Mouse (Mus musculus): ENCODE data around the gene Kpna6. TPM values are rescaled to one million over a fixed set of nuclear protein-coding genes. Genes with fewer than 3 reads are reported as not detected.
A peak's percentile ranks its signal among the peaks of the same experiment; 100 is the strongest.

Kpna6 gene
- polyA plus RNA-seq, 1 experiment from 2014 or later = 14.2 TPM

DNA sequence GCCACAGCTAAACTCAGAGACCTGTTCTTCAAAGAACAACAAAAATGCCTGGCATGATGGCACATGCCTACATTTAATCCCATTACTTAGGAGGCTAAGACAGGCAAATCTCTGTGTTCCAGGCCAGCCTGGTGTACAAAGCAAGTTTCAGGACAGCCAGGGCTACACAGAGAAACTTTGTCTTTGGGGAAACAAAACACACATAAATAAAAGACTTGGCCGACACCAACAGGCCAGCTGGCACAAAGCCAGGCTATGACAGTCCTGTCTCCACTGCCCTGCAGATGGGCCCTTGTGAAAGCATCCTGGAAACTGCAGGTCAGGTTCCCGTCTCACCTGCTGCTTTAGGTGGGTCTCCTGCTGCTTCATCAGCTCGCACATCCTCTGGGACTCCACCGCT lies 41.6 kb downstream of the Kpna6 start:
- H3K9ac ChIP-seq (ENCODE audit: low read length) = no peak overlapping the region
- ATAC-seq (ENCODE audit: insufficient number of reproducible peaks, insufficient read depth, low FRiP score, low read depth) = no peak
- 73% methylated on average over 4 of the region's 4 CpGs for WGBS
- no peaks in the 10 kb centered on the region for H3K4me1 ChIP-seq (ENCODE audit: control insufficient read depth in 2 of 2, insufficient read depth in 2 of 2, low read length in 2 of 2)
- no peak overlapping the region for H3K27ac ChIP-seq (replicated peaks in 1 of 2; ENCODE audit: control insufficient read depth in 1 of 2, insufficient read depth in 1 of 2, low read depth in 2 of 2, low read length in 2 of 2)
- H3K4me2 ChIP-seq (ENCODE audit: low read length) = no peak overlapping the region
- no peaks in the 10 kb centered on the region for H3K27me3 ChIP-seq (ENCODE audit: control insufficient read depth, insufficient read depth, low read length)
- no peaks in the 10 kb centered on the region for H3K9me3 ChIP-seq (ENCODE audit: control insufficient read depth, low read length)
- peaks cover 100% of the 10 kb centered on the region for H3K36me3 ChIP-seq (ENCODE audit: control insufficient read depth, insufficient read depth, low read length)
- H3K4me3 ChIP-seq (ENCODE audit: control insufficient read depth in 1 of 2, insufficient read depth in 1 of 2, low read depth in 1 of 2, low read length in 2 of 2) = no peak overlapping the region

DNA sequence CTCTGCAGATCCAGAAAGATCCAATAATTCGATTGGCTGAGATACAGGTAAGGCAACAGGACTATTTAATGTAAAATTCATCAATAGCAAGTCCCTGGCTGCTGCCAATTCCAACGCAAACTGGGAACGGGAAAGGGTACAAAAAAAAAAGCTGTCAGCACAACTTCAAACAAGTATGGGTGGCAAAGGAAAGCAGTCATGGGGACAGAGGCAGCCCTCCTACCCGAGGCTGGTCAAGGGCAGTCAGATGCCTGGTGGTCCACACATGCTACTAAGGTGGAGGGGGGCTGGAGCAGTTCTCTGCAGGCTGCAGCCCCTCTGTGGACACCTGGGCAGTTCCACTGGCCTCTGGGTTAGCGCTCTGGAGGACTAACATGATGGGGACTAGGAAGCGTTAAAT lies 46.5 kb downstream of the Kpna6 start:
- no peak overlapping the region for H3K4me3 ChIP-seq (ENCODE audit: control insufficient read depth in 1 of 2, insufficient read depth in 1 of 2, low read depth in 1 of 2, low read length in 2 of 2)
- H3K4me1 ChIP-seq (ENCODE audit: control insufficient read depth in 2 of 2, insufficient read depth in 2 of 2, low read length in 2 of 2) = peaks cover 19 to 24% of the 10 kb centered on the region in 2 experiments; a peak in 3 of 4 replicates
- H3K27ac ChIP-seq (replicated peaks in 1 of 2; ENCODE audit: control insufficient read depth in 1 of 2, insufficient read depth in 1 of 2, low read depth in 2 of 2, low read length in 2 of 2) = no peak overlapping the region
- H3K36me3 ChIP-seq (ENCODE audit: control insufficient read depth, insufficient read depth, low read length) = peaks cover 52% of the 10 kb centered on the region
- no peaks in the 10 kb centered on the region for H3K9me3 ChIP-seq (ENCODE audit: control insufficient read depth, low read length)
- 68% methylated on average over 6 of the region's 6 CpGs for WGBS
- H3K27me3 ChIP-seq (ENCODE audit: control insufficient read depth, insufficient read depth, low read length) = no peaks in the 10 kb centered on the region
- no peak overlapping the region for H3K9ac ChIP-seq (ENCODE audit: low read length)
- no peak for ATAC-seq (ENCODE audit: insufficient number of reproducible peaks, insufficient read depth, low FRiP score, low read depth)
- no peak overlapping the region for H3K4me2 ChIP-seq (ENCODE audit: low read length)

DNA sequence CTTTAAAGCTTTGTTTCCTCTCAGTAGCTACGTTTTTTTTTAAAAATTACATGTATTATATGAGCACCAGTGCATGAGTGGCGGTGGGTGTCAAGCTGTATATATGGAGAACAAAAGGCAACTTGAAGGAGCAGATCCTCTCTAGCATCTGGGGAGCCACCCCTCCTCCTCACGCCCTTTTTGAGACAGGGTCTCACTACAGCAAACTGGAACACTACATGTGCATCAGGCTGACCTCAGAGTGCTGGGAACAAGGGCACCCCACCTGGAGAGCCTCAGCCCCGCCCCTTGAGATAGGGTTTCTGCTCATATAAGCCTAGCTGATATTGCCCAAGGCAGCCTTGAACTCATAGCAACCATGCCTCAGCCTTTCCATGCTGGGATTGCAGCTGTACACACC lies 47.1 kb downstream of the Kpna6 start:
- no peak overlapping the region; a peak in 1 of 4 replicates for H3K27ac ChIP-seq (replicated peaks in 1 of 2; ENCODE audit: control insufficient read depth in 1 of 2, insufficient read depth in 1 of 2, low read depth in 2 of 2, low read length in 2 of 2)
- 46% methylated on average over 4 of the region's 4 CpGs for WGBS
- peak overlapping the region; percentile 81 for H3K4me2 ChIP-seq (ENCODE audit: low read length)
- H3K4me3 ChIP-seq (ENCODE audit: control insufficient read depth in 1 of 2, insufficient read depth in 1 of 2, low read depth in 1 of 2, low read length in 2 of 2) = no peak overlapping the region
- no peaks in the 10 kb centered on the region for H3K9me3 ChIP-seq (ENCODE audit: control insufficient read depth, low read length)
- H3K36me3 ChIP-seq (ENCODE audit: control insufficient read depth, insufficient read depth, low read length) = peaks cover 48% of the 10 kb centered on the region
- no peak for ATAC-seq (ENCODE audit: insufficient number of reproducible peaks, insufficient read depth, low FRiP score, low read depth)
- H3K27me3 ChIP-seq (ENCODE audit: control insufficient read depth, insufficient read depth, low read length) = no peaks in the 10 kb centered on the region
- H3K9ac ChIP-seq (ENCODE audit: low read length) = peak overlapping the region; percentile 78
- peaks cover 19 to 24% of the 10 kb centered on the region in 2 experiments; a peak in 3 of 4 replicates for H3K4me1 ChIP-seq (ENCODE audit: control insufficient read depth in 2 of 2, insufficient read depth in 2 of 2, low read length in 2 of 2)

DNA sequence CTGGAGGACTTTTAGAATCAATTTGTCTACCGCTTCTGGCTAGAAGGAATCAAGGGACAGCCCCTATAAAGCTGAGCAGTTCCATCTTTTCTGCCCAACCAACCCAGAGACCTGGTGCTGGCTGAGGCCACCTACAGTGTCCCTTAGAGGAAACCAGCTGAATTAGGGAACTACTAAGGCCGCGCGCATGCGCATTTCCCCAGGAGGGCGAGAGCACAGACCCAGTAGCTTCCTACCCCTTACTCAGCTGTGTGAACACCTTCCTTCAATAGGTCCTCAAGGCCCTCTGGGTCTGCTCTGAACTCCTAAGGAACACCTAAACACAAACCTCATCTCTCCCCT lies 47.6 kb downstream of the Kpna6 start:
- Histone ChIP-seq H3K4me3 (ENCODE audit: control insufficient read depth in 1 of 2, insufficient read depth in 1 of 2, low read depth in 1 of 2, low read length in 2 of 2) (peak overlapping the region; percentile 10 to 65), H3K9ac (ENCODE audit: low read length) (peak overlapping the region; percentile 78), H3K27me3 (ENCODE audit: control insufficient read depth, insufficient read depth, low read length) (no peaks in the 10 kb centered on the region), H3K27ac (replicated peaks in 1 of 2; ENCODE audit: control insufficient read depth in 1 of 2, insufficient read depth in 1 of 2, low read depth in 2 of 2, low read length in 2 of 2) (peak overlapping the region; percentile 61 to 89), H3K36me3 (ENCODE audit: control insufficient read depth, insufficient read depth, low read length) (peaks cover 46% of the 10 kb centered on the region), H3K9me3 (ENCODE audit: control insufficient read depth, low read length) (no peaks in the 10 kb centered on the region), H3K4me1 (ENCODE audit: control insufficient read depth in 2 of 2, insufficient read depth in 2 of 2, low read length in 2 of 2) (peaks cover 19 to 24% of the 10 kb centered on the region in 2 experiments; a peak in 3 of 4 replicates), H3K4me2 (ENCODE audit: low read length) (peak overlapping the region; percentile 81)
- ATAC-seq (ENCODE audit: insufficient number of reproducible peaks, insufficient read depth, low FRiP score, low read depth) = no peak
- WGBS = 2% methylated on average over 6 of the region's 6 CpGs

DNA sequence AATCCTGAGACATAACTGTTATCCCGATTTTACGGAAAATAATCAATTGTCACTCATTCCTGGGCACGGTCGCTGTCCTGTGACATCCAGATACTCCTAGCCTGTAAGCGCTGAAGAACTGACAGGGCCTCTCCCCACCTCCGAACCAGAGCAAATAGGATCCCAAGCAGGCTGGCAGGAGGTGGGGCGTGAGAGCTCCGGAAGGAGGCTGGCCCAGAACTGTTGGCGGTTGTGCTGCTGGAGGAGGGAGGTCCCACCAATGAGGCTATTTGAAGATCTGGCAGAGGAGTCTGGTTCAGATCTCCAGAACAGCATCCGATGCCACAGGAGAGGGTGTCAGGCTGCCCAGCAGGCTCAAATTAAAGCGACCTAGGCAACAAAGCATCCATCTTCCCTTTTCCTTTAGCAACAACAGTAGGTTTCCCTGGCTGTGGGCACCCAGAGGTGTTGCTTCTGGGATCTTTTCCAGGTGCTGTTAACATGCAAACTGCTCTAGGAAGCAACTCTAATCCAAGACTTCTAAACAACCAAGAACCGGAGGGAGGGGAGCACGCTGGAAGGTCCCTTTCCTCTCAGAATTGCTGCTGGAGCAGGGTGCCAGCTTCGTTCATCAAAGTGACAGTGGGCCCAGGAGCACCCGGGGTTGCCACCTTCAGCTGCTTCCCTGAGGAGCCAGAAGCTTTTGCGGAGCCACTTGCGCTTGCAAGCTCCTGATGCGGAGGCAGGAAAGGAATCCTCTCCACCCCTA lies 48.1 kb downstream of the Kpna6 start:
- Histone ChIP-seq H3K27ac (replicated peaks in 1 of 2; ENCODE audit: control insufficient read depth in 1 of 2, insufficient read depth in 1 of 2, low read depth in 2 of 2, low read length in 2 of 2) (peak overlapping the region; percentile 89 to 90), H3K9me3 (ENCODE audit: control insufficient read depth, low read length) (no peaks in the 10 kb centered on the region), H3K36me3 (ENCODE audit: control insufficient read depth, insufficient read depth, low read length) (peaks cover 43% of the 10 kb centered on the region), H3K4me2 (ENCODE audit: low read length) (peak overlapping the region; percentile 81), H3K27me3 (ENCODE audit: control insufficient read depth, insufficient read depth, low read length) (no peaks in the 10 kb centered on the region), H3K4me1 (ENCODE audit: control insufficient read depth in 2 of 2, insufficient read depth in 2 of 2, low read length in 2 of 2) (peaks cover 19 to 24% of the 10 kb centered on the region in 2 experiments; a peak in 3 of 4 replicates), H3K4me3 (ENCODE audit: control insufficient read depth in 1 of 2, insufficient read depth in 1 of 2, low read depth in 1 of 2, low read length in 2 of 2) (peak overlapping the region; percentile 65 to 82), H3K9ac (ENCODE audit: low read length) (peak overlapping the region; percentile 78)
- WGBS = under 1% methylated on average over 18 of the region's 18 CpGs
- peak; percentile 83 for ATAC-seq (ENCODE audit: insufficient number of reproducible peaks, insufficient read depth, low FRiP score, low read depth)

DNA sequence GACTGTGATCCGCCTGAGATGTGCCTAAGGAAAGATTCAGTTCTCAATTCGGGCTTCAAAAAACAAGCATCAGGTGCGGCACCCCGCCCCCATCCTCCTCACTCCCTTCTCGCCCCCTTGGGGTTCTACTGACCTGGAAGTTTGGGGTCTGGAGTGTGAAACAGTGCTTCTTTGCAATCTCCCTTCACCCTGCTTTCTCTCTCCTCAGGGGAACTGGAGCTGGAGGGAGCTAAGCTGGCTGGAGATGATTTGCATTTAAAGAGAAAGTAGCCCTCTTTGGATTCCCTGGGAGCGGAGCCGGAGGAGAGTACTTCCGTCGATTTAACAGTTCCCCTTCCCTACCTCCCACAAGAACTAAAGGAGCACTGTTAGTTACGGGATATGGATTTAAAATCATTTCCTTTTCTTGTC lies 48.9 kb downstream of the Kpna6 start, which contains the start of gene Ccdc28b:
Ccdc28b (minus strand) TSS at position 267 of the 411 bp plus-strand sequence.
- Histone ChIP-seq H3K9me3 (ENCODE audit: control insufficient read depth, low read length) (no peaks in the 10 kb centered on the region), H3K36me3 (ENCODE audit: control insufficient read depth, insufficient read depth, low read length) (peaks cover 35% of the 10 kb centered on the region), H3K4me1 (ENCODE audit: control insufficient read depth in 2 of 2, insufficient read depth in 2 of 2, low read length in 2 of 2) (peaks cover 19 to 24% of the 10 kb centered on the region in 2 experiments; a peak in 3 of 4 replicates), H3K27me3 (ENCODE audit: control insufficient read depth, insufficient read depth, low read length) (no peaks in the 10 kb centered on the region), H3K27ac (replicated peaks in 1 of 2; ENCODE audit: control insufficient read depth in 1 of 2, insufficient read depth in 1 of 2, low read depth in 2 of 2, low read length in 2 of 2) (peak within 1 kb of the TSS; percentile 89 to 90), H3K4me2 (ENCODE audit: low read length) (peak within 1 kb of the TSS; percentile 81), H3K9ac (ENCODE audit: low read length) (peak within 1 kb of the TSS; percentile 78), H3K4me3 (ENCODE audit: control insufficient read depth in 1 of 2, insufficient read depth in 1 of 2, low read depth in 1 of 2, low read length in 2 of 2) (peak within 1 kb of the TSS; percentile 65 to 82)
- ATAC-seq (ENCODE audit: insufficient number of reproducible peaks, insufficient read depth, low FRiP score, low read depth) = no peak; the same call in 1 of the 2 replicates
- WGBS = 0% methylated on average over 10 of the region's 10 CpGs

DNA sequence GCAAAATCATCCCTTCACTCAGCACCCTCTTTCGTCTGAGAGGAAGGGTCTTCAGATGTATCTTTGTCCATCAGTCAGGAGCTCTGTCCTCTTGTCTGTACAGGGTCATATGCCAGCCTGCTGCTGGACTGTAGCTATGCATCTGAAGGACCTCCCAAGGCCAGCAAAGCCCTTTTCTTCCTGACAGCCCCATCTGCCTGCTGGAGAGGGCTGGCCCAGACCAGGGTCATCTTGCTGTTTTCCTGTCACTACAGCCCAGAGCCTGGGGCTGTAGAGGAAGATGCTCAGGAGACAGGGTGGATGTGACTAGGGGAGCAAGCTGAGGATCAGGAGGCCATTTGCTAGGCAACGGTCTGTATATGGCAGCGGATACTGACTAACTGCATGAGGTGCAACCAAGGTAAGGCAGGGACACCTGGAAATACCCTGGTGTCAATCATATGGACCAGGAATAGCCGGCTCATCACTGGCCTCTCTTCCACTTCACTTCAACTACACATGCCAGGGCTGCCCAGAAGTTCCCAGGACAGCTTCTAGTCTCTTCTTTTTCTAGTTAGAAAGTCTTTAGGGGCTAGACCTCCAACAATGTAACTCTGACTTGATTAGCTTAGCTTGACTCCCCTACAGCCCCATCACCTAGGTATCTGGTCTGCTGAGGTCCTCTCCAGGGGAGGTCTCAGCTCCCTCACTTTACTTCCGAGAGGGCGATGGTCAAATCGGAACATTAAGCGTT lies 49.6 kb downstream of the Kpna6 start:
- Histone ChIP-seq H3K9ac (ENCODE audit: low read length) (peak overlapping the region; percentile 78), H3K27ac (replicated peaks in 1 of 2; ENCODE audit: control insufficient read depth in 1 of 2, insufficient read depth in 1 of 2, low read depth in 2 of 2, low read length in 2 of 2) (peak overlapping the region in 1 of 2 experiments; percentile 89; a peak in 2 of 4 replicates), H3K4me3 (ENCODE audit: control insufficient read depth in 1 of 2, insufficient read depth in 1 of 2, low read depth in 1 of 2, low read length in 2 of 2) (peak overlapping the region; percentile 65 to 82), H3K36me3 (ENCODE audit: control insufficient read depth, insufficient read depth, low read length) (peaks cover 28% of the 10 kb centered on the region), H3K27me3 (ENCODE audit: control insufficient read depth, insufficient read depth, low read length) (no peaks in the 10 kb centered on the region), H3K9me3 (ENCODE audit: control insufficient read depth, low read length) (no peaks in the 10 kb centered on the region), H3K4me2 (ENCODE audit: low read length) (peak overlapping the region; percentile 81), H3K4me1 (ENCODE audit: control insufficient read depth in 2 of 2, insufficient read depth in 2 of 2, low read length in 2 of 2) (peaks cover 21 to 26% of the 10 kb centered on the region in 2 experiments; a peak in 3 of 4 replicates)
- no peak for ATAC-seq (ENCODE audit: insufficient number of reproducible peaks, insufficient read depth, low FRiP score, low read depth)
- WGBS = 12% methylated on average over 8 of the region's 8 CpGs

Measured in heart, embryonic 14.5 days (tissue).